Mouse (Mus musculus): ENCODE results near the gene Dyrk1a.

Dyrk1a gene

DNA sequence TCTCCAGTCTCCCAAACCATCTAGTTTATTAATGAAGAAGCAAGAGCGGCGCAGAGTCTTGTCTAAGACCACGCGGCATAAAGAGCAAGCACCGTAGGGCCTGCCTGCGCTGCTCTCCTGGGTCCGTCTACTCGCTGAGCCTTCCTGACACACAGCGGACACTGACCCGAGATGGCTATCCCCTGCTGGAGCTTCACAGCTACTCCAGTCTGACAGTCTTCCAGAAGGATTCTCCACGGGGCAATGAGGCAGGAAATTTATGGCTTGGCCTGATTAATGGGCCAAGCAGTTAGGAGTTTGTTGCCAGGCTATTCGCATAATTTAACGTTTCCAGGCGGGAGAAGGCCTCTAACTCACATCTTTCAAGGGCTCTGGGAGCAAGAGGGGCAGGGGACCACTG, 144.7 kb downstream of the Dyrk1a start:
- DNase-seq (ENCODE audit: low spot score in 2 of 2), result no peak

DNA sequence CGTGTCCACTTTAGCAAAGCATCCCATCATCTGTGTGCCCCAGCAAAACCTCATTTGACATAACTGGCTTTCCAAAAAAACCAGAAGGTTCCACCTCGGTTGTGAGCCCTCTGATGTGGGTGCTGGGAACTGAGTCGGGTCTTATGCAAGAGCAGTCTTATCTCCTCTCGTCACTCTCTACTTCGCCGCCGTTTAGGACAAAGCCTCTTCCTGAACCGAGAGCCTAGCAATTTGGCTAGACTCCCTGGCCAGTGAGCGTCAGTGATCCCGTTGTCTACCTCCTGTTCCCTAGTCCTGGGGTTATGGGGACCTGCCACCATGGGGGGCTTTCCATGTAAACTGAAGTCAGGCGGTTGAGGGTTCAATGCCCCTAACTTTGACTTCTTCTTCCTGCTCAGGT, 147.2 kb downstream of the Dyrk1a start:
- no peak for DNase-seq (ENCODE audit: low spot score in 2 of 2)

GRCm38 (mm10) chr16:94718919-94719318, 149.1 kb downstream of the Dyrk1a start:
- no peak for DNase-seq (ENCODE audit: low spot score in 2 of 2)

DNA sequence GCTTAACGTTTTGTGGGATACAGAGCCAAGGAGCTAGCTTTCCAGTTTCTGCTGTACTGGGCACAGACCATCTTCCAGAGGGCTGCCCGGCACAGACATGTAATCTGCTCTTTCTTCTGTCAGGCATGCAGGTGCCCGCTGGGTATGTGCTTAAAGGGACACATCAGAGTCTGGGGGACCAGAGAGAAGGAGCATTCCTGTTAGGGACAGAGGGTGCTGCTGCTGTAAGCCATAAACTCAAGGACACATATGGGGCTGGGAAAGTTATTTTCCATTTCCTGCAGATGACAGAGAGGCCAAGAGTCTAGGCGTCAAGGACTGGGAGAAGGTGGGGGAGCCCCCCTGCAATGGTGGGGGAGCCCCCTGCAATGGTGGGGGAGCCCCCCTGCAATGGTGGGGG, 149.7 kb downstream of the Dyrk1a start:
- no peak for DNase-seq (ENCODE audit: low spot score in 2 of 2)

DNA sequence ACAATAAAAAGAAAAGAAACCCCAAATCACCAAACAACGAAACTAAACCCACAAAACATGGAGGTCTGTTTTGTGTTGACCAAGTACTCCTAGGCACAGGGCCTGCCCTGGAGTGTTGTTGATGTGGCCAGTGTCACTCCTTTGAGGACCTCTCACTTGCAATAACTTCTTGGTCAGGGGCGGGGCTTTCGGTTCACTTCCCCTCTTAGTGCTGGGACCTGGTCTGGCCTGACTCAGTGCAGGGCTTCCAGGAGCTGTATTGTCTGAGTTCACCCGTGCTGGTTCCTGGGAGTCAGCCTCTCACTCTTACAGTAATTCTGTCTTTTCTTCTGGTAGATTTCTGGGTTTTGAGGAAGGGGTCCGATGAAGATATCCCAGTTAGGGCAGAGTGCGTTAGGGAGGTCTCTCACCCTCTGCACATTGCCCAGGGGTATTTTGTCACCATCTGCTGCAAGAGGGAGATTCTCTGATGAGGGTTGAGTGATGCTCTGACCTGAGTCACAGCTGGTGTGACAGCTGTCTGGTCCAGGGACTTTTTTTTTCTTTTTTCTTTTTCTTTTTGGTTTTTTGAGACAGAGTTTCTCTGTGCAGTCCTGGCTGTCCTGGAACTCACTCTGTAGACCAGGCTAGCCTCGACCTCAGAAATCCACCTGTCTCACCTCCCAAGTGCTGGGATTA, 150.8 kb downstream of the Dyrk1a start:
- peak in 1 of 2 experiments; percentile 37 for DNase-seq (ENCODE audit: low spot score in 2 of 2)

DNA sequence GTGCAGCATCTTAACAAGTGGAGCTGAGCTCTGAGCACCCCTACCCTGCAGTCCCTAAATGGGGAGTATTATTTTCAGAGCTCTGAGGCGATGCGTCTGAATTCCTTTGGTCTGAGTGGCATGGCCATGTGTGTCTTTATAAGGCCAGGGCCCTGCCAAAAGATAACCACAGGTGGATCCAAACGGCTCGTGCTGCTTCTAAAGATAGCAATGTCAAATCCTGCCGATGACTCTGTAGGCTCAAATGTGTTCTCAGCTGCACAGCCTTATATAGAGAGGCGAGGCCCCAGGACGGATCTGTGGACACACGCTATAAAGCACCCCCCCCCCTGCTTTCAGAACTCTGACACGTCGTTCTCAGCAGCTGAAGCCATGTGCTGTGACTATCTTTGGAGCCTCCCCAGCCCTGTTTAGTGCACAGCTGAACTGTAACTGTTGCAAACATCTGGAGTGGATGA, 151.8 kb downstream of the Dyrk1a start:
- DNase-seq (ENCODE audit: low spot score in 2 of 2), result no peak

DNA sequence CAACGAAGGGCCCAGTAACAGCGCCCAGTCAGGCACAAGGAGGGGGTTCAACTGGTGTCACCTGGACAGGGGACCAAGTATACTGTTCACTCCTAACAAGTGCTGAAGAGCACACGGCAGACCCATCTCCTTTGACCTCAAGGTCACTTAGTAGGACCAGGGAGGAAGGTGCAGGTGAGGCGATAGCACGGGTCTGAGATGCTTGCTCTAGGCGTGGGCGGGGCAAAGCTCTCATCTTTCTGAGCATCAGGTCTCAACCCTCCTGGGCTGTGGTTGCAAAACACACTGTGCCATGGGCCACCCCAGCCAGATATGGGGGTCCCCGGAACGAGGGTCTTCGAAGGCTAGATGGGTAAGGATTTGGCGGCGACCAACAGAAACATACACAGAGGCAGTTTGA, 153.1 kb downstream of the Dyrk1a start:
- no peak for DNase-seq (ENCODE audit: low spot score in 2 of 2)

- DNase-seq (ENCODE audit: low spot score in 2 of 2), result peak; percentile 8 to 59
Observed at GRCm38 (mm10) chr16:94724061-94724596, 154.3 kb downstream of the Dyrk1a start.

GRCm38 (mm10) chr16:94724747-94725211, 155.0 kb downstream of the Dyrk1a start:
- no peak for DNase-seq (ENCODE audit: low spot score in 2 of 2)

DNA sequence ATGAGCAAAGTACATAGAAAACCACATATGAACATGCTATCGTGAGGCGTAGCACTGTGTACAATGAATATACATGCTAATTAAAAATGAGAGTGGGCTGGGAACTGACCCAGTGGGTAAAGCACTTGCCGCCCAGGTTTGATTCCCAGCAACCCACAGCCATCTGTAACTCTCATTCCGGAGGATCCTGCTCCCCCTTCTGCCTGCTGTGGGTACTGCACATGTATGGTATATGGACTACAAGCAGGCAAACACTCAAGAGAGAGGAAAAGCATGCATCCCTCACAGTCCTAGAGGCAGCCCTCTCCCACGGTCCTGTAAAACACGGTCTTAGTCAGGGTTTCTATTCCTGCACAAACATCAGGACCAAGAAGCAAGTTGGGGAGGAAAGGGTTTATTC, 159.4 kb downstream of the Dyrk1a start:
- DNase-seq (ENCODE audit: low spot score in 2 of 2), result no peak

DNA sequence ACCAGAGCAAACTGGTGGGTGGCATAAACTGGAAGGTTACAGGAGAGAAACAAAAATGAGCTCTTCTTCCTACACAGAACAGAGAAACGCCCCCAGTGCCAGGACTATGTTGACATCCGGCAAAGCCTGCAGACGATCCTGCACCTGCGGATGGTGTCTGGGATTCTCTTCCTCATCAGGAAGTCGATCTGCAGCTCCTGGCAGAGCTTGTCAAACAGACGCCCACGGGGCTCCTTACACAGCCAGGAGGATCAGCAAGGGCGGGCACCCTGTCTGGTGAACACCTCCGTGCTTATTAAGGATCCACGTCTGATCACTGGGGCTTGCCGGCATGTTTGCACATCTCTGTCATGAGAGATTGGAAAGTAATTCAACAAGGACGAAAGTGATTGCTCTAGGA, 161.2 kb downstream of the Dyrk1a start:
- DNase-seq (ENCODE audit: low spot score in 2 of 2), result no peak

DNA sequence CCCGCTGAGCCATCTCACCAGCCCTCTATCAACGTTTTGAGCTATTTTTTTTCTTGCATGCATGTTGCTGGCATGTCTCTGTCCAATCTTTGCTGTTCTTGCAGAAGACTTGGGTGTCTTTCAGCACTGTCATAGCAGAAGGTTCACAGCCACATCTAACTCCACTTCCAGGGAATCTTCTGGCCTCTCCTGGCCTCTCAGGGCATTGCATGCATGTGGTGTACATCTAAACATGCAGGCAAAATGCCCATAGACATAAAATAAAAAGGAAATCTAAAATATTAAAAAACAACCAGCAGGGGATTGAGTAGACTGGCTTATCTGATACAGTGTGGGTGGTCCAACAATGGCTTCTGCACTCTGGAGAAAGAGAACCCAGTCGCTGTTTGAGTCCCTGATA, 165.7 kb downstream of the Dyrk1a start:
- no peak for DNase-seq (ENCODE audit: low spot score in 2 of 2)

- DNase-seq (ENCODE audit: low spot score in 2 of 2), result no peak
Observed at GRCm38 (mm10) chr16:94736462-94737358, 166.9 kb downstream of the Dyrk1a start.

DNA sequence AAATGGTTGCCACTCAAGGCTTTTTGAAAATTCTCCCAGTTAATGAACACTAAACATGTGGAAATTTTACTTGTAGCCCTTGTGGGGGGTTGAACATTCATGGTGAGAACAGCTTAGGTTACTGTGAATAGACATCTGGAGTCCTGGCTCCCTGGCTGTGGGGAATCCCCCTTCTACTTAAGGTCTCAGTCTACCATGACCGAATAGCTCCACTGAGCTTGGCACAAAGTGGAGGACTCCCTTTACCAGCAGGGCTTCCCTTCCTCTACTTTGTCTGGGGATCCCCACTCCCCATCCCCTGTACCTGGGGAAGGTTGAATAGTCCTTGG, 167.5 kb downstream of the Dyrk1a start:
- no peak for DNase-seq (ENCODE audit: low spot score in 2 of 2)

GRCm38 (mm10) chr16:94743853-94744501, 174.2 kb downstream of the Dyrk1a start:
- no peak for DNase-seq (ENCODE audit: low spot score in 2 of 2)

- no peak for DNase-seq (ENCODE audit: low spot score in 2 of 2)
Observed at GRCm38 (mm10) chr16:94745016-94745415, 175.2 kb downstream of the Dyrk1a start.
